Mouse (Mus musculus) stomach, postnatal 0 days (tissue): ENCODE data around the gene Xylb. TPM values are rescaled to one million over a fixed set of nuclear protein-coding genes. Genes with fewer than 3 reads are reported as not detected.

Experiments
- ATAC-seq: fragments of 200-750 bp; cut with Nextera tagmentation; 2 replicates; pipeline ENCODE4 v1.8.0; 2017; ENCODE audit not compliant: low FRiP score, low TSS enrichment
- DNase-seq: peaks from one replicate; pipeline ENCODE4 v3.0.0-alpha.2; 2016; ENCODE audit warnings: low spot score
- H3K27ac ChIP-seq: fragments of 300-500 bp; sonication (generic); replicated peaks from 2 replicates; pipeline ENCODE4 v1.5.1; 2014; ENCODE audit warnings: mild to moderate bottlenecking, control low read depth
- H3K27me3 ChIP-seq: fragments of 300-500 bp; sonication (generic); 2 replicates; pipeline ENCODE4 v1.6.1; 2014; ENCODE audit warnings: low read length; ENCODE audit not compliant: control insufficient read depth, insufficient read depth
- H3K36me3 ChIP-seq: fragments of 300-500 bp; sonication (generic); 2 replicates; pipeline ENCODE4 v1.6.1; 2014; ENCODE audit warnings: low read length, mixed read lengths; ENCODE audit not compliant: control insufficient read depth, insufficient read depth
- H3K4me1 ChIP-seq: fragments of 300-500 bp; sonication (generic); replicated peaks from 2 replicates; pipeline ENCODE4 v1.6.1; 2014; ENCODE audit warnings: antibody characterized with exemption; ENCODE audit not compliant: control insufficient read depth, insufficient read depth
- H3K4me2 ChIP-seq: fragments of 300-500 bp; sonication (generic); replicated peaks from 2 replicates; pipeline ENCODE4 v1.6.1; 2014; ENCODE audit warnings: low read depth, mild to moderate bottlenecking, control low read depth, moderate library complexity
- H3K4me3 ChIP-seq: fragments of 300-500 bp; sonication (generic); 2 replicates; pipeline ENCODE4 v1.5.1; 2014; ENCODE audit warnings: low read depth, low read length, control low read depth
- H3K9ac ChIP-seq: fragments of 300-500 bp; sonication (generic); 2 replicates; pipeline ENCODE4 v1.6.1; 2014; ENCODE audit warnings: mild to moderate bottlenecking, low read length, control low read depth, mixed read lengths
- H3K9me3 ChIP-seq: fragments of 300-500 bp; sonication (generic); 2 replicates; pipeline ENCODE4 v1.6.1; 2016; ENCODE audit warnings: low read length; ENCODE audit not compliant: control insufficient read depth
- CTCF ChIP-seq: IDR thresholded peaks from 2 replicates; pipeline ENCODE4 v1.5.1; 2016; ENCODE audit warnings: antibody characterized with exemption, low read depth, mild to moderate bottlenecking, moderate library complexity
- EP300 ChIP-seq: optimal IDR thresholded peaks from 2 replicates; pipeline ENCODE3; 2016; ENCODE audit warnings: antibody characterized with exemption
- WGBS: fragments of 180-500 bp; shearing (Covaris S2); extraction: QIAGEN DNeasy Blood & Tissue Kit; methylation state at CpG from one replicate; pipeline ENCODE4 v1.1.7; 2014; 5-methylcytosine and 5-hydroxymethylcytosine counted together
- polyA plus RNA-seq: library from polyadenylated mRNA; unstranded; fragments of >200 nt; fragmentation: Nextera tagmentation; extraction: Ambion mirVana; gene quantifications from 2 replicates; pipeline ENCODE4 v1.2.1, GENCODE M21; 2015

Gene Xylb
- polyA plus RNA-seq, 1 experiment from 2014 or later, result 3.2 TPM

GRCm38 (mm10) chr9:119321392-119322229 is 35.6 kb upstream of the Xylb start:
- TF ChIP-seq EP300 (no peak), CTCF (no peak)
- Histone ChIP-seq H3K27ac (peak overlapping the region; percentile 93), H3K27me3 (no peaks in the 10 kb centered on the region), H3K4me1 (no peaks in the 10 kb centered on the region; the same call in 1 of the 2 replicates), H3K36me3 (no peaks in the 10 kb centered on the region), H3K4me3 (peak overlapping the region; percentile 84), H3K9me3 (no peaks in the 10 kb centered on the region), H3K4me2 (peak overlapping the region; percentile 89), H3K9ac (peak overlapping the region; percentile 82)
- ATAC-seq, result no peak; the same call in 1 of the 2 replicates
- no peak for DNase-seq
- WGBS, result 0% methylated on average over 49 of the region's 59 CpGs

GRCm38 (mm10) chr9:119322289-119323259 is 34.6 kb upstream of the Xylb start, which contains the start of gene Oxsr1:
Oxsr1 (minus strand) TSS chr9:119322427.
- WGBS, result under 1% methylated on average over 73 of the region's 76 CpGs
- H3K4me3 ChIP-seq, result peak within 1 kb of the TSS; percentile 84
- H3K27me3 ChIP-seq, result no peaks in the 10 kb centered on the region
- TF ChIP-seq CTCF, result peak; percentile 68
- peak; percentile 97 for TF ChIP-seq EP300
- no peaks in the 10 kb centered on the region; the same call in 1 of the 2 replicates for H3K4me1 ChIP-seq
- peak; percentile 99 for DNase-seq
- peak within 1 kb of the TSS; percentile 89 for H3K4me2 ChIP-seq
- H3K27ac ChIP-seq, result peak within 1 kb of the TSS; percentile 93
- no peaks in the 10 kb centered on the region for H3K9me3 ChIP-seq
- peak; percentile 98 for ATAC-seq
- H3K36me3 ChIP-seq, result no peaks in the 10 kb centered on the region
- peak within 1 kb of the TSS; percentile 82 for H3K9ac ChIP-seq

- Histone ChIP-seq H3K27me3 (no peaks in the 10 kb centered on the region), H3K27ac (peak overlapping the region; percentile 93), H3K4me2 (peak overlapping the region; percentile 69), H3K36me3 (no peaks in the 10 kb centered on the region), H3K9ac (peak overlapping the region; percentile 67), H3K9me3 (no peaks in the 10 kb centered on the region), H3K4me3 (peak overlapping the region; percentile 84), H3K4me1 (no peaks in the 10 kb centered on the region; the same call in 1 of the 2 replicates)
- TF ChIP-seq EP300, result no peak
- TF ChIP-seq CTCF, result no peak
- no peak for DNase-seq
- ATAC-seq, result no peak
- 3% methylated on average over 9 of the region's 9 CpGs for WGBS
Observed at GRCm38 (mm10) chr9:119323260-119323645, 33.9 kb upstream of the Xylb start.

DNA sequence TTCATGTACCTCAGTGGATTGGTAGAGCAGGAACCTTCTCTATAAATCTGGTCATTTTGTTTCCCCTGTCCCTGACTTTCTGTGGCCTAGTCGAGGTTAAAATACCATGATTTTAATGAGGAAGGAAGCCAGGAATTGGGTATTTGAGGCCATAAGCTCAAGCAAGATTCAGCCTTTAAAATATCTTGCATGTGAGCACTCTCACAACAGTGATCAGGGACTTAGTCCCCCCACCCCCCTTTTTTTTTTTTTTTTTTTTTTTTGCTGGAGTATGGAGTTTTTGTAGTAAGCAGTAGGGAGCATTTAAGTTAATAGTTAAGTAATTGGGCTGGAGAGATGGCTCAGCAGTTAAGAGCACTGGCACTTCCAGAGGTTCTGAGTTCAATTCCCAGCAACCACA is 33.1 kb upstream of the Xylb start:
- no peak overlapping the region for H3K4me2 ChIP-seq
- DNase-seq (no peak), ATAC-seq (no peak)
- TF ChIP-seq EP300 (no peak), CTCF (no peak)
- WGBS, result 79% methylated on average over 1 of the region's 1 CpGs
- H3K36me3 ChIP-seq, result no peaks in the 10 kb centered on the region
- H3K9ac ChIP-seq, result no peak overlapping the region
- H3K27me3 ChIP-seq, result no peaks in the 10 kb centered on the region
- no peaks in the 10 kb centered on the region; the same call in 1 of the 2 replicates for H3K4me1 ChIP-seq
- no peaks in the 10 kb centered on the region for H3K9me3 ChIP-seq
- no peak overlapping the region for H3K4me3 ChIP-seq
- no peak overlapping the region for H3K27ac ChIP-seq

DNA sequence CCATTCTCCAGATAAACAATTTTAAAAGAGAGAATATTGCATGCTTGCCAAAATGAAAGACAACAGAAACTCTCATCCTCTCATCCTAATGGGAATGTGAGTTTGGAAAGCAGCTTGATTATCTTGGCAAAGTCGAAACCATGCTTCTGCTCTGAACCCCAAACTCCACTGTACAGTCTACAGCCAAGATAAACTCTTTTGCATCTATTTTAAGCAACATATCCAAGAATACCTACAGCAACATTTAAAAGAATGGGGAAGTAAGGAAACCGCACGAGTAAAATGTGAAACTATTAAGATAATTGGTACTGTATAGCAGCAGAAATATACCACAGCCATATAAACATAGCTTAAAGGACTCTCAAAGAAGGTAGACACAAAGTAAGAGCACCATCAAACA is 28.7 kb upstream of the Xylb start:
- Histone ChIP-seq H3K4me1 (no peaks in the 10 kb centered on the region), H3K4me3 (no peak overlapping the region), H3K36me3 (no peaks in the 10 kb centered on the region), H3K27me3 (no peaks in the 10 kb centered on the region), H3K4me2 (no peak overlapping the region), H3K9ac (no peak overlapping the region), H3K9me3 (no peaks in the 10 kb centered on the region), H3K27ac (no peak overlapping the region)
- TF ChIP-seq EP300 (no peak), CTCF (no peak)
- ATAC-seq, result no peak
- 59% methylated on average over 3 of the region's 3 CpGs for WGBS
- DNase-seq, result no peak
